Mouse (Mus musculus): ENCODE data around the gene Gm5168. TPM values are rescaled to one million over a fixed set of nuclear protein-coding genes. Genes with fewer than 3 reads are reported as not detected.
"Not testable (repeated sequence)": the region's sequence is repeated elsewhere in the genome, so short reads cannot be mapped to it uniquely, and the experiment has no call there.

Gm5168 gene
- not detected in 2 replicates for polyA plus RNA-seq (2015; fragmentation: Nextera tagmentation; extraction: Ambion mirVana)

GRCm38 (mm10) chrX:26050941-26051340 lies at the start of gene Gm5168:
Gene Gm5168 (minus strand): TSS chrX:26051041.
- not testable (repeated sequence) for H3K4me2 ChIP-seq (replicated peaks); H3K27ac ChIP-seq; H3K4me1 ChIP-seq (replicated peaks); ATAC-seq; H3K9me3 ChIP-seq; H3K27me3 ChIP-seq; H3K36me3 ChIP-seq; H3K4me3 ChIP-seq (replicated peaks); H3K9ac ChIP-seq (replicated peaks)
- WGBS = no CpG with 5 or more reads among the region's 3 CpGs

Other genes with a start within 250 kb of the Gm5168 start
- gene Gm2012, start 180.3 kb upstream of the Gm5168 start, polyA plus RNA-seq (2015; fragmentation: Nextera tagmentation; extraction: Ambion mirVana) = not detected in 2 replicates

Measured in midbrain, embryonic 13.5 days (tissue).